Mouse (Mus musculus): ENCODE measurements around the gene Ckm. TPM values are rescaled to one million over a fixed set of nuclear protein-coding genes. Genes with fewer than 3 reads are reported as not detected.

Gene Ckm
- total RNA-seq, 1 experiment from 2014 or later, result 0.25 TPM

Other genes starting within 250 kb of the Ckm start
- gene Gipr, start 238.6 kb upstream of the Ckm start, total RNA-seq (2017), result not detected in 2 replicates
- gene Eml2, start 228.4 kb upstream of the Ckm start, total RNA-seq (2017), result 20.0 and 23.6 TPM in 2 replicates
- gene Gpr4, start 192.2 kb upstream of the Ckm start, total RNA-seq (2017), result 0.74 and 1.4 TPM in 2 replicates
- gene Opa3, start 176.4 kb upstream of the Ckm start, total RNA-seq (2017), result 19.9 and 26.8 TPM in 2 replicates
- gene Vasp, start 133.0 kb upstream of the Ckm start, total RNA-seq (2017), result 99.8 and 117 TPM in 2 replicates
- 0.25 TPM in 1 of 2 replicates, not detected in the other for gene Ppm1n, start 124.7 kb upstream of the Ckm start, total RNA-seq (2017)
- gene Rtn2, start 122.2 kb upstream of the Ckm start, total RNA-seq (2017), result not detected in 2 replicates
- gene Fosb, start 94.7 kb upstream of the Ckm start, total RNA-seq (2017), result 190 and 280 TPM in 2 replicates
- 20.0 and 28.0 TPM in 2 replicates for gene Ercc1, start 60.0 kb upstream of the Ckm start, total RNA-seq (2017)
- 20.9 and 23.6 TPM in 2 replicates for gene Cd3eap, start 45.3 kb upstream of the Ckm start, total RNA-seq (2017)
- gene Ppp1r13l, start 45.0 kb upstream of the Ckm start, total RNA-seq (2017), result 0.25 and 0.60 TPM in 2 replicates
- gene Ercc2, start 22.8 kb upstream of the Ckm start, total RNA-seq (2017), result 32.3 and 42.5 TPM in 2 replicates
- 1.5 and 2.6 TPM in 2 replicates for gene Klc3, start 672 bp upstream of the Ckm start, total RNA-seq (2017)
- 6.4 and 11.8 TPM in 2 replicates for gene Mark4, start 54.0 kb downstream of the Ckm start, total RNA-seq (2017)
- gene Exoc3l2, start 58.6 kb downstream of the Ckm start, total RNA-seq (2017), result 2.2 and 3.8 TPM in 2 replicates
- 1.4 and 2.1 TPM in 2 replicates for gene Bloc1s3, start 103.6 kb downstream of the Ckm start, total RNA-seq (2017)
- gene Trappc6a, start 103.6 kb downstream of the Ckm start, total RNA-seq (2017), result 24.2 and 30.8 TPM in 2 replicates
- gene Nkpd1, start 113.1 kb downstream of the Ckm start, total RNA-seq (2017), result 0.44 TPM in 1 of 2 replicates, not detected in the other
- gene Ppp1r37, start 158.3 kb downstream of the Ckm start, total RNA-seq (2017), result 12.2 and 16.3 TPM in 2 replicates
- 5.3 and 5.9 TPM in 2 replicates for gene Zfp296, start 172.5 kb downstream of the Ckm start, total RNA-seq (2017)
- gene Gemin7, start 172.8 kb downstream of the Ckm start, total RNA-seq (2017), result 35.4 and 44.9 TPM in 2 replicates
- 40.1 and 51.3 TPM in 2 replicates for gene Clasrp, start 199.7 kb downstream of the Ckm start, total RNA-seq (2017)
- gene Relb, start 224.7 kb downstream of the Ckm start, total RNA-seq (2017), result 8.7 and 12.4 TPM in 2 replicates

All from hematopoietic stem cell, adult 5-6 weeks (primary cell).